Mouse (Mus musculus) hindbrain, embryonic 12.5 days (tissue): ENCODE measurements around the gene Zfp638. TPM values are rescaled to one million over a fixed set of nuclear protein-coding genes. Genes with fewer than 3 reads are reported as not detected.
A peak's percentile ranks its signal among the peaks of the same experiment; 100 is the strongest.

Experiments used
- ATAC-seq: fragments of 200-750 bp; cut with Nextera tagmentation; 2 replicates; pipeline ENCODE4 v1.8.0; 2017; ENCODE audit warnings: moderate TSS enrichment; ENCODE audit not compliant: low FRiP score
- H3K27ac ChIP-seq: fragments of 300-500 bp; sonication (generic); 2 replicates; pipeline ENCODE4 v1.5.1; 2016; ENCODE audit warnings: mild to moderate bottlenecking
- H3K27me3 ChIP-seq: fragments of 300-500 bp; sonication (generic); 2 replicates; pipeline ENCODE4 v1.6.1; 2016; ENCODE audit warnings: mild to moderate bottlenecking
- H3K36me3 ChIP-seq: fragments of 300-500 bp; sonication (generic); 2 replicates; pipeline ENCODE4 v1.6.1; 2016; ENCODE audit warnings: mild to moderate bottlenecking
- H3K4me1 ChIP-seq: fragments of 300-500 bp; sonication (generic); 2 replicates; pipeline ENCODE4 v1.6.1; 2016
- H3K4me2 ChIP-seq: fragments of 300-500 bp; sonication (generic); replicated peaks from 2 replicates; pipeline ENCODE4 v1.6.1; 2016; ENCODE audit warnings: mild to moderate bottlenecking
- H3K4me3 ChIP-seq: fragments of 300-500 bp; sonication (generic); 2 replicates; pipeline ENCODE4 v1.5.1; 2016; ENCODE audit warnings: mild to moderate bottlenecking
- H3K9ac ChIP-seq: fragments of 300-500 bp; sonication (generic); 2 replicates; pipeline ENCODE4 v1.6.1; 2016; ENCODE audit warnings: mild to moderate bottlenecking, moderate library complexity
- H3K9me3 ChIP-seq: fragments of 300-500 bp; sonication (generic); replicated peaks from 2 replicates; pipeline ENCODE4 v1.6.1; 2016; ENCODE audit warnings: mild to moderate bottlenecking
- WGBS: fragments of 180-500 bp; shearing (Covaris S2); methylation state at CpG from one replicate; pipeline ENCODE4 v1.1.7; 2016; 5-methylcytosine and 5-hydroxymethylcytosine counted together
- polyA plus RNA-seq: library from polyadenylated mRNA; unstranded; fragments of >200 nt; fragmentation: Nextera tagmentation; extraction: Ambion mirVana; gene quantifications from 2 replicates; pipeline ENCODE4 v1.2.1, GENCODE M21; 2016

The Zfp638 gene
- polyA plus RNA-seq, 1 experiment from 2014 or later = 104 TPM

GRCm38 (mm10) chr6:83893086-83893485 is 26.2 kb downstream of the Zfp638 start:
- no peaks in the 10 kb centered on the region for H3K27me3 ChIP-seq
- H3K4me2 ChIP-seq = no peak overlapping the region
- no peak overlapping the region for H3K9ac ChIP-seq
- no peaks in the 10 kb centered on the region for H3K4me1 ChIP-seq
- H3K27ac ChIP-seq = no peak overlapping the region
- no peak for ATAC-seq
- no peak overlapping the region for H3K4me3 ChIP-seq
- no peaks in the 10 kb centered on the region for H3K9me3 ChIP-seq
- 92% methylated on average over 1 of the region's 1 CpGs for WGBS
- H3K36me3 ChIP-seq = no peaks in the 10 kb centered on the region

- H3K27ac ChIP-seq = no peak overlapping the region
These were observed 26.7 kb downstream of the Zfp638 start for GRCm38 (mm10) chr6:83893584-83893983.

GRCm38 (mm10) chr6:83899142-83899541 is 32.2 kb downstream of the Zfp638 start:
- no peaks in the 10 kb centered on the region for H3K9me3 ChIP-seq
- no peak overlapping the region for H3K27ac ChIP-seq
- H3K4me2 ChIP-seq = no peak overlapping the region
- ATAC-seq = no peak
- no peaks in the 10 kb centered on the region for H3K4me1 ChIP-seq
- H3K9ac ChIP-seq = no peak overlapping the region
- no peak overlapping the region for H3K4me3 ChIP-seq
- H3K36me3 ChIP-seq = no peaks in the 10 kb centered on the region
- H3K27me3 ChIP-seq = no peaks in the 10 kb centered on the region
- 76% methylated on average over 4 of the region's 4 CpGs for WGBS

More at GRCm38 (mm10) chr6:83893584-83893983, 26.7 kb downstream of the Zfp638 start:
- Histone ChIP-seq H3K4me2 (no peak overlapping the region), H3K9me3 (no peaks in the 10 kb centered on the region), H3K4me1 (no peaks in the 10 kb centered on the region), H3K9ac (no peak overlapping the region), H3K36me3 (no peaks in the 10 kb centered on the region), H3K4me3 (no peak overlapping the region), H3K27me3 (no peaks in the 10 kb centered on the region)
- ATAC-seq = no peak
- WGBS = 100% methylated on average over 1 of the region's 1 CpGs

GRCm38 (mm10) chr6:83905276-83905675 is 38.4 kb downstream of the Zfp638 start:
- WGBS = 85% methylated on average over 1 of the region's 1 CpGs
- Histone ChIP-seq H3K27me3 (no peaks in the 10 kb centered on the region), H3K9ac (no peak overlapping the region), H3K36me3 (no peaks in the 10 kb centered on the region), H3K4me3 (no peak overlapping the region), H3K4me1 (no peaks in the 10 kb centered on the region), H3K4me2 (no peak overlapping the region), H3K27ac (no peak overlapping the region), H3K9me3 (no peaks in the 10 kb centered on the region)
- ATAC-seq = no peak

GRCm38 (mm10) chr6:83906659-83907058 is 39.8 kb downstream of the Zfp638 start:
- H3K4me2 ChIP-seq = no peak overlapping the region

GRCm38 (mm10) chr6:83908386-83908785 is 41.5 kb downstream of the Zfp638 start:
- no peak overlapping the region for H3K27ac ChIP-seq
- WGBS = 39% methylated on average over 4 of the region's 4 CpGs
- H3K4me3 ChIP-seq = no peak overlapping the region
- no peaks in the 10 kb centered on the region for H3K4me1 ChIP-seq
- H3K9ac ChIP-seq = no peak overlapping the region
- no peak for ATAC-seq
- no peaks in the 10 kb centered on the region for H3K27me3 ChIP-seq
- H3K4me2 ChIP-seq = no peak overlapping the region
- H3K36me3 ChIP-seq = no peaks in the 10 kb centered on the region
- H3K9me3 ChIP-seq = no peaks in the 10 kb centered on the region

More at GRCm38 (mm10) chr6:83906659-83907058, 39.8 kb downstream of the Zfp638 start:
- Histone ChIP-seq H3K27me3 (no peaks in the 10 kb centered on the region), H3K36me3 (no peaks in the 10 kb centered on the region), H3K9ac (no peak overlapping the region), H3K27ac (no peak overlapping the region), H3K4me3 (no peak overlapping the region), H3K9me3 (no peaks in the 10 kb centered on the region), H3K4me1 (no peaks in the 10 kb centered on the region)
- no peak for ATAC-seq

GRCm38 (mm10) chr6:83913710-83914109 is 46.8 kb downstream of the Zfp638 start:
- no peaks in the 10 kb centered on the region for H3K4me1 ChIP-seq
- H3K4me2 ChIP-seq = peak overlapping the region; percentile 56; the same call in 1 of the 2 replicates
- 0 out of 2 replicates have a peak overlapping the region, but pooled peaks have one; percentile 96 for H3K4me3 ChIP-seq
- H3K36me3 ChIP-seq = no peaks in the 10 kb centered on the region
- H3K9me3 ChIP-seq = no peaks in the 10 kb centered on the region
- H3K27ac ChIP-seq = no peak overlapping the region
- no peaks in the 10 kb centered on the region for H3K27me3 ChIP-seq
- H3K9ac ChIP-seq = no peak overlapping the region
- WGBS = 48% methylated on average over 4 of the region's 4 CpGs
- peak; percentile 29 for ATAC-seq

GRCm38 (mm10) chr6:83914183-83914719 is 47.3 kb downstream of the Zfp638 start:
- Histone ChIP-seq H3K4me1 (no peaks in the 10 kb centered on the region), H3K27ac (peak overlapping the region; percentile 99), H3K4me2 (peak overlapping the region; percentile 56), H3K36me3 (no peaks in the 10 kb centered on the region), H3K9ac (peak overlapping the region; percentile 99), H3K4me3 (peak overlapping the region; percentile 96), H3K9me3 (no peaks in the 10 kb centered on the region), H3K27me3 (no peaks in the 10 kb centered on the region)
- peak; percentile 96 for ATAC-seq
- under 1% methylated on average over 50 of the region's 50 CpGs for WGBS

- WGBS = under 1% methylated on average over 39 of the region's 40 CpGs
- H3K4me1 ChIP-seq = no peaks in the 10 kb centered on the region
- ATAC-seq = peak; percentile 82
- peak overlapping the region; percentile 99 for H3K27ac ChIP-seq
- H3K4me2 ChIP-seq = peak overlapping the region; percentile 56
- H3K36me3 ChIP-seq = no peaks in the 10 kb centered on the region
- H3K9me3 ChIP-seq = no peaks in the 10 kb centered on the region
- peak overlapping the region; percentile 96 for H3K4me3 ChIP-seq
- peak overlapping the region; percentile 99 for H3K9ac ChIP-seq
- H3K27me3 ChIP-seq = no peaks in the 10 kb centered on the region
These were observed 47.9 kb downstream of the Zfp638 start for GRCm38 (mm10) chr6:83914720-83915271.

GRCm38 (mm10) chr6:83927418-83927817 is 60.5 kb downstream of the Zfp638 start:
- Histone ChIP-seq H3K4me1 (no peaks in the 10 kb centered on the region), H3K36me3 (peaks cover 14% of the 10 kb centered on the region), H3K27ac (no peak overlapping the region), H3K9ac (no peak overlapping the region), H3K27me3 (no peaks in the 10 kb centered on the region), H3K9me3 (no peaks in the 10 kb centered on the region), H3K4me2 (no peak overlapping the region), H3K4me3 (no peak overlapping the region)
- WGBS = 88% methylated on average over 1 of the region's 1 CpGs
- no peak for ATAC-seq

GRCm38 (mm10) chr6:83928225-83928624 is 61.3 kb downstream of the Zfp638 start:
- Histone ChIP-seq H3K27me3 (no peaks in the 10 kb centered on the region), H3K36me3 (peaks cover 14% of the 10 kb centered on the region), H3K9ac (no peak overlapping the region), H3K9me3 (no peaks in the 10 kb centered on the region), H3K4me2 (no peak overlapping the region), H3K4me1 (no peaks in the 10 kb centered on the region), H3K4me3 (no peak overlapping the region), H3K27ac (no peak overlapping the region)
- 82% methylated on average over 2 of the region's 2 CpGs for WGBS
- ATAC-seq = no peak

- no peak for ATAC-seq
- Histone ChIP-seq H3K9me3 (no peaks in the 10 kb centered on the region), H3K36me3 (peaks cover 29% of the 10 kb centered on the region), H3K27ac (no peak overlapping the region), H3K4me2 (no peak overlapping the region), H3K4me1 (no peaks in the 10 kb centered on the region), H3K9ac (no peak overlapping the region), H3K4me3 (no peak overlapping the region), H3K27me3 (no peaks in the 10 kb centered on the region)
- WGBS = 98% methylated on average over 2 of the region's 2 CpGs
These were observed 72.6 kb downstream of the Zfp638 start for GRCm38 (mm10) chr6:83939492-83939891.

GRCm38 (mm10) chr6:83942806-83943205 is 75.9 kb downstream of the Zfp638 start:
- Histone ChIP-seq H3K4me3 (no peak overlapping the region), H3K4me2 (no peak overlapping the region), H3K27ac (no peak overlapping the region), H3K27me3 (no peaks in the 10 kb centered on the region), H3K4me1 (no peaks in the 10 kb centered on the region), H3K9me3 (no peaks in the 10 kb centered on the region), H3K36me3 (peaks cover 42% of the 10 kb centered on the region), H3K9ac (no peak overlapping the region)
- 96% methylated on average over 13 of the region's 13 CpGs for WGBS
- ATAC-seq = no peak
